Mouse (Mus musculus) kidney, postnatal 0 days (tissue): ENCODE measurements at regions not wholly inside any gene's neighbourhood (a gene's known extent, or its start where the extent isn't known, plus 50 kb on each side); places are given as distances from the start of the nearest gene placed in this dataset.

ENCODE experiments used
- ATAC-seq: fragments of 200-750 bp; cut with Nextera tagmentation; replicated peaks from 2 replicates; pipeline ENCODE4 v1.8.0; 2017; ENCODE audit warnings: low read depth, moderate number of reproducible peaks, moderate TSS enrichment, moderate library complexity; ENCODE audit not compliant: low FRiP score
- DNase-seq: peaks from one replicate; pipeline ENCODE4 v3.0.0-alpha.2; 2016; ENCODE audit warnings: low spot score
- H3K27ac ChIP-seq: fragments of 300-500 bp; sonication (generic); 2 replicates; pipeline ENCODE4 v1.5.1; 2014; ENCODE audit warnings: mild to moderate bottlenecking
- H3K27me3 ChIP-seq: fragments of 300-500 bp; sonication (generic); 2 replicates; pipeline ENCODE4 v1.6.1; 2014; ENCODE audit warnings: low read length, mixed read lengths; ENCODE audit not compliant: insufficient read depth
- H3K36me3 ChIP-seq: fragments of 300-500 bp; sonication (generic); 2 replicates; pipeline ENCODE4 v1.6.1; 2014; ENCODE audit warnings: low read length, mixed read lengths; ENCODE audit not compliant: insufficient read depth
- H3K4me1 ChIP-seq: fragments of 300-500 bp; sonication (generic); replicated peaks from 2 replicates; pipeline ENCODE4 v1.6.1; 2014; ENCODE audit warnings: antibody characterized with exemption, low read length, mixed read lengths; ENCODE audit not compliant: insufficient read depth
- H3K4me2 ChIP-seq: fragments of 300-500 bp; sonication (generic); 2 replicates; pipeline ENCODE4 v1.6.1; 2014; ENCODE audit warnings: mild to moderate bottlenecking, low read length, moderate library complexity, mixed read lengths
- H3K4me3 ChIP-seq: fragments of 300-500 bp; sonication (generic); replicated peaks from 2 replicates; pipeline ENCODE4 v1.5.1; 2014; ENCODE audit warnings: low read depth, low read length
- H3K9ac ChIP-seq: fragments of 300-500 bp; sonication (generic); 2 replicates; pipeline ENCODE4 v1.6.1; 2014; ENCODE audit warnings: low read depth, low read length
- H3K9me3 ChIP-seq: fragments of 300-500 bp; sonication (generic); replicated peaks from 2 replicates; pipeline ENCODE4 v1.6.1; 2016; ENCODE audit warnings: low read length, inconsistent platforms, mixed read lengths
- CTCF ChIP-seq: IDR thresholded peaks from 2 replicates; pipeline ENCODE4 v1.5.1; 2016; ENCODE audit warnings: antibody characterized with exemption, low read depth, mild to moderate bottlenecking, moderate library complexity
- WGBS: fragments of 180-500 bp; shearing (Covaris S2); extraction: QIAGEN DNeasy Blood & Tissue Kit; methylation state at CpG from one replicate; pipeline ENCODE4 v1.1.7; 2014; 5-methylcytosine and 5-hydroxymethylcytosine counted together

DNA sequence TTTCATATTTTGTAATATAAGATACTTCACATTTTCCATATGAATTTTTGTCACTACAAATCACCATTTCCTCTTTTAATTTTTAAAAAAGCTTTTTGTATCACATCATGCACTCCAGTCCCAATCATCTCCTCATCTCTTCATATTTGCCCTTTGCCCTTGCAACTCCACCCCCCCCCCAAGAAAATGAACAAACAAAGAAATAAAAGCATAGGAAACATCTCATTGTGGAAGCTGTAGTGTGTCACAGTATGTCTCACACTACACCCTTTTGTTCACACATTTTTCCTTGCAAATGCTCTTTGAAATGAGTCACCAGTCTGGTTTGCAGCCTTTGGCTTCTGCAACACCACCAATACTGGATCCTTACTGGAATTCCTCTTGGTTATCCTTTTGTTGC, 131.6 kb upstream of the Arpp21 start:
- DNase-seq (no peak), ATAC-seq (no peak)
- no peak overlapping the region for H3K27ac ChIP-seq
- no peak overlapping the region for H3K4me3 ChIP-seq
- no peak overlapping the region for H3K9ac ChIP-seq
- no peak overlapping the region for H3K4me2 ChIP-seq
- no peaks in the 10 kb centered on the region for H3K36me3 ChIP-seq
- H3K4me1 ChIP-seq: no peaks in the 10 kb centered on the region
- H3K9me3 ChIP-seq: no peaks in the 10 kb centered on the region
- no peak for TF ChIP-seq CTCF
- no peaks in the 10 kb centered on the region for H3K27me3 ChIP-seq

DNA sequence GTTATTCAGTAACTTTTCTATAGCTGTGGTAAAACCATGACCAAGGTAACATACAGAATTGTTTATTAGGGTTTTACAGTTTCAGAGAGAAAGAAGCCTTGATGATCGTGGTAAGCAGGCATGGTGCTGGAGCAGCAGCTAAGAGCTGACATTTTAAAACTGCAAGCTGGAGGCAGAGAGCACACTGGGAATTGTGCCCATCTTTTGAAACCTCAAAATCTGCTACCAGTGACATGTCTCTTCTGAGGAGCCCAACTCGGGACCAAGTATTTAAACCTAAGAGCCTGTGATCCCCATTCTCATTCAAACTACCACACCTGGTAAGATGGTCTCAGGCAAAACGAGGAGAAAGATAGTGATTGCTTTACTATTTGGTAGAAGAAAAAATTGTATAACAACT, 125.6 kb upstream of the Arpp21 start:
- Histone ChIP-seq H3K27ac (no peak overlapping the region), H3K9me3 (no peaks in the 10 kb centered on the region), H3K36me3 (no peaks in the 10 kb centered on the region), H3K9ac (no peak overlapping the region), H3K4me3 (no peak overlapping the region), H3K4me2 (no peak overlapping the region), H3K4me1 (no peaks in the 10 kb centered on the region), H3K27me3 (no peaks in the 10 kb centered on the region)
- 88% methylated on average over 3 of the region's 3 CpGs for WGBS
- TF ChIP-seq CTCF: no peak
- ATAC-seq: no peak
- no peak for DNase-seq

DNA sequence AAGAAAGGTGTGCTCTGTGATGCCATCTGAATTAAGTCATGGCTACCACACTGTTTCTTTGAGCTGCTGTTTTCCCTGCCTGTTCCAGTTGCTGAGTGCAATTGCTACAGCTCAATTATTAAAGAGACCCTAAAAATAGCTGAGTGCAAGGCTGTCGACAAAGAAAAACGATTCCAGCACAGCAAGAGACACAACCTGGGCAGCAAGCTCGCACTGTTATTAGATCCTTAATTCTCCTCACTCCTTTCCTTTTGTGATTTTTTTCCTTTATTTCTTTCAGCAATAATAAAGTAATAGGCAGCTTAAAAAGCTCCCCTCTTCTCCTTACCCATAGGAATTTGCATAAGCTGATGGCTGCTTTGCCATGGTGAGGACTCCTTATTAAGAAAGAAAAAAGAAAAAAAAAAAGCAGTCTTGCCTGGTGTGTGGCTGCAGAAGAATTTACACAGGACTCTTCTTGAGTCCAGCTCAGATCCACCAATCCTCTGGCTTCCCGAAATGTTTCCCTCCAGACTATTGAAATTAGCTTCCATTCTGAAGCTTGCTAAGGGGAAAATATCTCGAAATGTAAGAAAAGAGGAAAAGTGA, 123.1 kb upstream of the Arpp21 start:
- H3K4me2 ChIP-seq: no peak overlapping the region
- no peak overlapping the region for H3K4me3 ChIP-seq
- no peak for ATAC-seq
- H3K36me3 ChIP-seq: no peaks in the 10 kb centered on the region
- H3K27me3 ChIP-seq: no peaks in the 10 kb centered on the region
- H3K9ac ChIP-seq: no peak overlapping the region
- H3K4me1 ChIP-seq: no peaks in the 10 kb centered on the region
- no peaks in the 10 kb centered on the region for H3K9me3 ChIP-seq
- no peak for TF ChIP-seq CTCF
- no peak for DNase-seq
- no peak overlapping the region for H3K27ac ChIP-seq
- 40% methylated on average over 5 of the region's 5 CpGs for WGBS

DNA sequence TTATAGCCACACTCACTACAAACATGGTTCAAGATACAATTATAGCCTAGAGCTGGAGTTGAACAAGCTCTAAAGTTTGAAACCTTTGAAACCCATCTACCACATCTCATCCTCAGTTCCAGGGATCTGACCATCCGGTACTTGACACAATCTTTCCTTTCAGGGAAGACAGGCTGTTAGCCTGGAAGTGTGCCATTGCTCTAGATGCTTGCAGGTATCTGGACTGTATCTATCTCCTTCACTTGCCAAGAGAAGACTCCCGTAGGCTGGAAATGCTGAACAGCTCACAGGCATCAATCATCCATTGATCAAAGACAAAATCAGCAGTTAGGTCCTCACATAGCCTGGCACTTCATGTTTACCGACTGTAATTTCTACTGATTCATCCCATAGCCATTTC, 117.5 kb upstream of the Arpp21 start:
- H3K27me3 ChIP-seq: no peaks in the 10 kb centered on the region
- no peak for TF ChIP-seq CTCF
- no peak overlapping the region for H3K4me2 ChIP-seq
- no peaks in the 10 kb centered on the region for H3K4me1 ChIP-seq
- H3K9ac ChIP-seq: no peak overlapping the region
- no peaks in the 10 kb centered on the region for H3K36me3 ChIP-seq
- H3K9me3 ChIP-seq: no peaks in the 10 kb centered on the region
- no peak overlapping the region for H3K27ac ChIP-seq
- 66% methylated on average over 3 of the region's 3 CpGs for WGBS
- no peak overlapping the region for H3K4me3 ChIP-seq
- DNase-seq: no peak
- no peak for ATAC-seq

DNA sequence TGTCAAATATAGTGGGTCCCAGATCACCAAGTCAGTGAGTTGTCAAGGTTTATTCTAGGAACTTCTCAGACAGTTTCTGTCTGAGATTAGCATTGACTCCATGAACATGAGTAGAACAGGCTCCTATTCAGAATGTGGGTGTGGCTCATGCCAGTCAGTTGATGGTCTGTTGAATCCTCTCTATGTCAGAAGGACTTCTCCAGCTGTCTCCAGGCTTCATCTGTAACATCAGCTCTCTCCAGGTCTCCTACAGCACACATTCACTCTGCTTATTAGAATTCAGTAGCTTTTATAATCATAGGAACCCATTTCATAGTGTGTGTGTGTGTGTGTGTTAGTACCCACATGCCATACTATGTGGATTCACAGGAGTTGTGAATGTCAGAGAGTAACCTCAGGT, 113.2 kb upstream of the Arpp21 start:
- TF ChIP-seq CTCF: no peak
- H3K4me2 ChIP-seq: no peak overlapping the region

DNA sequence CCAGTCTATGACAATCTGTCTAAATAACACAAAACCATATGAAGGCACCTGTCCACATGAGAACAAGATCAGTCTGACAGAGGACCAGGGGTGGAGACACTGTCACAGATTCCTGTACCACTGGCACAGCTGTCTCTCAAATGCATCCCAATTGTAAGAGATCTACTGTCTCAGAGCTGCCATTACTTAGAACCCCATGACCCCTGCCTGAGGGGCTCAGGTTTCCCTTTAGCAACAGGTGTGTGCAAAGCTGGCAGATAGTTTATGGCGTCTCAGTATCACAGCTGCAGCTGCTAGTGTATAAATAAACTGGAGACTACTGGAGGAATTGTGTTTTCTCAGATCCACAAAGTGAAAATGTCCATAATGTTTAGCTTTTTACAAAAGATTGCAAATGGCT, 109.1 kb upstream of the Arpp21 start:
- peak; percentile 31 for DNase-seq
- no peaks in the 10 kb centered on the region for H3K36me3 ChIP-seq
- H3K9ac ChIP-seq: no peak overlapping the region
- H3K4me3 ChIP-seq: no peak overlapping the region
- no peak overlapping the region for H3K4me2 ChIP-seq
- 19% methylated on average over 1 of the region's 1 CpGs for WGBS
- no peak for TF ChIP-seq CTCF
- no peak for ATAC-seq
- H3K27ac ChIP-seq: no peak overlapping the region
- H3K27me3 ChIP-seq: no peaks in the 10 kb centered on the region
- H3K4me1 ChIP-seq: no peaks in the 10 kb centered on the region
- no peaks in the 10 kb centered on the region for H3K9me3 ChIP-seq

More for the DNA sequence above, 113.2 kb upstream of the Arpp21 start:
- no peak overlapping the region for H3K27ac ChIP-seq
- no peak overlapping the region for H3K9ac ChIP-seq
- H3K27me3 ChIP-seq: no peaks in the 10 kb centered on the region
- ATAC-seq (no peak), DNase-seq (no peak)
- H3K4me1 ChIP-seq: no peaks in the 10 kb centered on the region
- no peaks in the 10 kb centered on the region for H3K36me3 ChIP-seq
- H3K9me3 ChIP-seq: no peaks in the 10 kb centered on the region
- H3K4me3 ChIP-seq: no peak overlapping the region

DNA sequence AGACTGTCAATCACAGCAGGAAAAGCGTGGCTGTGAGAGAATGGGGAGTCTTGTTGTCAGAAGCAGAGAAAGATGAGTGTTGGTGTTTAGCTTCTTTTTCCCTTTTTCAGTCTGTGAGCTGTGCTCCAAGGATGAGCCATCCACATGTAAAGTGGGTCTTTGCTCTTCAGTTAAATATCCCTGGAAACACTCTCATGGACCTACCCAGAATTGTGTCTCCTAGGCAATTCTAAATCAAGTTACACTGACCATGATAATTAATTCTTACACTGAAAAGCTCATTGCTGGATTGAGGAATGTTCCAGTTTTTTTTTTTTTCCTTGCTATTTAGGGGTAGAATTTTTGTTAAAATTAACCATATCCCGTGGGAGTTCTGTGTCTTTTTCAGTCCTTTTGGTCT, 104.6 kb upstream of the Arpp21 start:
- H3K9ac ChIP-seq: no peak overlapping the region
- DNase-seq: no peak
- H3K4me3 ChIP-seq: no peak overlapping the region
- H3K4me2 ChIP-seq: no peak overlapping the region
- WGBS: 71% methylated on average over 2 of the region's 2 CpGs
- no peak for TF ChIP-seq CTCF
- H3K27me3 ChIP-seq: no peaks in the 10 kb centered on the region
- H3K27ac ChIP-seq: no peak overlapping the region
- H3K4me1 ChIP-seq: no peaks in the 10 kb centered on the region
- ATAC-seq: no peak
- H3K36me3 ChIP-seq: no peaks in the 10 kb centered on the region
- H3K9me3 ChIP-seq: no peaks in the 10 kb centered on the region
